Mouse (Mus musculus) neutrophil, adult 5-6 weeks (primary cell): ENCODE data around the gene Mybpc1. TPM values are rescaled to one million over a fixed set of nuclear protein-coding genes. Genes with fewer than 3 reads are reported as not detected.
"Not testable (repeated sequence)": the region's sequence is repeated elsewhere in the genome, so short reads cannot be mapped to it uniquely, and the experiment has no call there.

Experiments
- ATAC-seq: fragments of 151-379, 151-347 bp; 2 replicates; pipeline ENCODE4 v1.8.0; 2017; ENCODE audit warnings: mild to moderate bottlenecking, moderate TSS enrichment; ENCODE audit not compliant: insufficient number of reproducible peaks, poor library complexity, low FRiP score, severe bottlenecking; ENCODE audit errors: extremely low read depth
- total RNA-seq: library from RNA; stranded (forward); fragments of 200-1000 nt; gene quantifications from 2 replicates; pipeline ENCODE4 v1.2.3, GENCODE M21; 2017

Gene Mybpc1
- total RNA-seq, 1 experiment from 2014 or later = not detected

GRCm38 (mm10) chr10:88502919-88503318 lies 102.0 kb downstream of the Mybpc1 start:
- ATAC-seq = no peak

GRCm38 (mm10) chr10:88501886-88502765 lies 102.8 kb downstream of the Mybpc1 start:
- no peak for ATAC-seq

GRCm38 (mm10) chr10:88501370-88501769 lies 103.6 kb downstream of the Mybpc1 start:
- no peak for ATAC-seq

GRCm38 (mm10) chr10:88499993-88500392 lies 105.0 kb downstream of the Mybpc1 start:
- ATAC-seq = no peak

- no peak for ATAC-seq
Measured at GRCm38 (mm10) chr10:88496864-88497564, 107.9 kb downstream of the Mybpc1 start.

- no peak for ATAC-seq
Measured at GRCm38 (mm10) chr10:88494959-88495587, 109.9 kb downstream of the Mybpc1 start.

GRCm38 (mm10) chr10:88492658-88493057 lies 112.3 kb downstream of the Mybpc1 start:
- no peak for ATAC-seq

GRCm38 (mm10) chr10:88491632-88492031 lies 113.3 kb downstream of the Mybpc1 start:
- ATAC-seq = peak; percentile 46; the same call in 1 of the 2 replicates

- ATAC-seq = no peak
Measured at GRCm38 (mm10) chr10:88488629-88489028, 116.3 kb downstream of the Mybpc1 start.

- ATAC-seq = not testable (repeated sequence)
Measured at GRCm38 (mm10) chr10:88482866-88483265, 122.1 kb downstream of the Mybpc1 start.

Other genes starting within 250 kb of the Mybpc1 start
- 20.1 and 22.1 TPM in 2 replicates for gene Dram1, start 226.1 kb downstream of the Mybpc1 start, total RNA-seq
- gene Gnptab, start 226.0 kb downstream of the Mybpc1 start, total RNA-seq = 34.7 and 35.9 TPM in 2 replicates
- gene Sycp3, start 145.6 kb downstream of the Mybpc1 start, total RNA-seq = not detected in 2 replicates
- 6.0 and 10.0 TPM in 2 replicates for gene Chpt1, start 101.1 kb downstream of the Mybpc1 start, total RNA-seq
- 1.7 and 1.9 TPM in 2 replicates for gene Spic, start 79.9 kb upstream of the Mybpc1 start, total RNA-seq
- gene Arl1, start 125.7 kb upstream of the Mybpc1 start, total RNA-seq = 46.4 and 56.7 TPM in 2 replicates
- 15.9 and 16.3 TPM in 2 replicates for gene Utp20, start 221.7 kb upstream of the Mybpc1 start, total RNA-seq